Mouse (Mus musculus) MEL (cell line): ENCODE data around the gene Axin2.

Source experiments
- CTCF ChIP-seq, 3 experiments: IDR thresholded peaks in 2 of 3; conservative IDR thresholded peaks in 1 of 3; 2 replicates each; pipeline ENCODE4 v1.5.1; 2011 to 2012; ENCODE audit warnings: low read length in 3 of 3, low read depth in 2 of 3, mild to moderate bottlenecking in 2 of 3, improper control_type of control experiment in 1 of 3, inconsistent platforms in 1 of 3, mixed read lengths in 1 of 3, moderate library complexity in 1 of 3; ENCODE audit not compliant: control insufficient read depth in 1 of 3, insufficient read depth in 1 of 3, poor library complexity in 1 of 3, severe bottlenecking in 1 of 3
- EP300 ChIP-seq, 2 experiments: IDR thresholded peaks; 2 replicates each; pipeline ENCODE4 v1.6.1; 2011; ENCODE audit warnings: improper control_type of control experiment in 2 of 2, low read length in 2 of 2, low read depth in 1 of 2, mild to moderate bottlenecking in 1 of 2
- KAT2A ChIP-seq: conservative IDR thresholded peaks from 2 replicates; pipeline ENCODE4 v1.6.1; 2012; ENCODE audit warnings: low read depth, low read length, improper control_type of control experiment, inconsistent platforms
- MAFK ChIP-seq: IDR thresholded peaks from 2 replicates; pipeline ENCODE4 v1.6.1; 2011; ENCODE audit warnings: low read depth, mild to moderate bottlenecking, low read length, improper control_type of control experiment, borderline replicate concordance
- POLR2A ChIP-seq, 2 experiments: IDR thresholded peaks; 2 replicates each; pipeline ENCODE4 v1.6.1; 2011 to 2012; ENCODE audit warnings: low read length in 2 of 2, mild to moderate bottlenecking in 2 of 2, control low read depth in 1 of 2, improper control_type of control experiment in 1 of 2, low read depth in 1 of 2, moderate library complexity in 1 of 2; ENCODE audit not compliant: control insufficient read depth in 1 of 2, insufficient read depth in 1 of 2, poor library complexity in 1 of 2
- RAD21 ChIP-seq: IDR thresholded peaks from 2 replicates; pipeline ENCODE4 v1.6.1; 2011; ENCODE audit warnings: mild to moderate bottlenecking, low read depth, low read length, improper control_type of control experiment
- SMC3 ChIP-seq: IDR thresholded peaks from 2 replicates; pipeline ENCODE4 v1.6.1; 2011; ENCODE audit warnings: low read depth, low read length, improper control_type of control experiment
- ZC3H11A ChIP-seq: IDR thresholded peaks from 2 replicates; pipeline ENCODE4 v1.6.1; 2012; ENCODE audit warnings: low read depth, mild to moderate bottlenecking, inconsistent platforms, low read length, improper control_type of control experiment

DNA sequence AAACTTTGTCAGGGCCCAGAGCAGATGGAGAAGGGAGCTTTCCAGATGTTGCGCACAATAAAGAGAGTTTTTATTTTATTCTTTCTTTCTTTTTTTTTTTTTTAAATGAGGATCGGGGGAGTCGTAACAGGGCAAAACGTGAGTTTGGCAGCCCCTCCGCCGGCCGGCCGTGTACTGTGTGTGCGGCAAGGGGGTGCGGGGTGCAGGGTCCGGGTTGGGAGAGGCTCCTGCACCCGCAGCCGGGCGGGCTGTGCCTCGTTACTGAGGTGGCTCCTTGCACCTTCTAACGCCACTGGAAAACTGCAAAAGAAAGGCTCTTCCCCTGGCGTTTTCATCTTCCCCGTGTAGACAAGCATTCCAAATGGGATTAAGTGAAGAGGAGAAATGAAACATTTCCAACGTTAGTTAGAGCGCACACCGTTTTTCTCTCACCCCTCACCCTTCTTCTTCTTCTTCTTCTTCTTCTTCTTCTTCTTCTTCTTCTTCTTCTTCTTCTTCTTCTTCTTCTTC is 28.2 kb upstream of the Axin2 start:
- TF ChIP-seq EP300 (IDR thresholded peaks at IDR 0.05; ENCODE audit: low read depth in 1 of 2, low read length in 2 of 2) (no peak), KAT2A (no peak), POLR2A (IDR thresholded peaks at IDR 0.05; ENCODE audit: control insufficient read depth in 1 of 2, insufficient read depth in 1 of 2, low read depth in 1 of 2, low read length in 2 of 2, poor library complexity in 1 of 2) (no peak), CTCF (IDR thresholded peaks at IDR 0.05 in 2 of 3, conservative IDR thresholded peaks at IDR 0.05 in 1 of 3; ENCODE audit: control insufficient read depth in 1 of 3, insufficient read depth in 1 of 3, low read depth in 2 of 3, low read length in 3 of 3, poor library complexity in 1 of 3, severe bottlenecking in 1 of 3) (no peak), MAFK (no peak), RAD21 (no peak), SMC3 (no peak), ZC3H11A (no peak)
